Mouse (Mus musculus) liver, postnatal 0 days (tissue): ENCODE data around the gene Cask. TPM values are rescaled to one million over a fixed set of nuclear protein-coding genes. Genes with fewer than 3 reads are reported as not detected.

Experiments used
- ATAC-seq: fragments of 200-750 bp; cut with Nextera tagmentation; 2 replicates; pipeline ENCODE4 v1.8.0; 2017; ENCODE audit warnings: mild to moderate bottlenecking, moderate library complexity
- DNase-seq: peaks from one replicate; pipeline ENCODE4 v3.0.0-alpha.2; 2016
- H3K27ac ChIP-seq: fragments of 300-500 bp; sonication (generic); 2 replicates; pipeline ENCODE4 v1.5.1; 2014; ENCODE audit warnings: antibody characterized with exemption, moderate library complexity, mild to moderate bottlenecking, low read depth
- H3K27me3 ChIP-seq: fragments of 300-500 bp; sonication (generic); 2 replicates; pipeline ENCODE4 v1.6.1; 2014; ENCODE audit warnings: low read length, control low read depth, mixed read lengths; ENCODE audit not compliant: insufficient read depth
- H3K36me3 ChIP-seq: fragments of 300-500 bp; sonication (generic); replicated peaks from 2 replicates; pipeline ENCODE4 v1.6.1; 2014; ENCODE audit warnings: mild to moderate bottlenecking, control low read depth, low read length, moderate library complexity, mixed read lengths; ENCODE audit not compliant: insufficient read depth
- H3K4me1 ChIP-seq: fragments of 300-500 bp; sonication (generic); 2 replicates; pipeline ENCODE4 v1.6.1; 2014; ENCODE audit warnings: antibody characterized with exemption, mild to moderate bottlenecking, control low read depth; ENCODE audit not compliant: insufficient read depth
- H3K4me2 ChIP-seq: fragments of 300-500 bp; sonication (generic); 2 replicates; pipeline ENCODE4 v1.6.1; 2014; ENCODE audit warnings: low read depth, mild to moderate bottlenecking, low read length, moderate library complexity, mixed read lengths
- H3K4me3 ChIP-seq: fragments of 300-500 bp; sonication (generic); 2 replicates; pipeline ENCODE4 v1.5.1; 2014; ENCODE audit warnings: low read depth, low read length
- H3K9ac ChIP-seq: fragments of 300-500 bp; sonication (generic); replicated peaks from 2 replicates; pipeline ENCODE4 v1.6.1; 2014; ENCODE audit warnings: mild to moderate bottlenecking, moderate library complexity
- H3K9me3 ChIP-seq: fragments of 300-500 bp; sonication (generic); 2 replicates; pipeline ENCODE4 v1.6.1; 2016; ENCODE audit warnings: mild to moderate bottlenecking, control low read depth, low read length, mixed read lengths
- CTCF ChIP-seq: sonication (generic); IDR thresholded peaks from 2 replicates; pipeline ENCODE4 v1.5.1; 2016; ENCODE audit warnings: antibody characterized with exemption, low read depth
- EP300 ChIP-seq: IDR thresholded peaks from 2 replicates; pipeline ENCODE4 v1.6.1; 2016; ENCODE audit warnings: antibody characterized with exemption, low read depth, mild to moderate bottlenecking
- WGBS: fragments of 180-500 bp; shearing (Covaris S2); extraction: QIAGEN DNeasy Blood & Tissue Kit; methylation state at CpG from one replicate; pipeline ENCODE4 v1.1.7; 2014; ENCODE audit not compliant: insufficient replicate concordance; 5-methylcytosine and 5-hydroxymethylcytosine counted together
- polyA plus RNA-seq: library from polyadenylated mRNA; unstranded; fragments of >200 nt; fragmentation: Nextera tagmentation; extraction: Ambion mirVana; gene quantifications from 2 replicates; pipeline ENCODE4 v1.2.1, GENCODE M21; 2015

The Cask gene
- polyA plus RNA-seq, 1 experiment from 2014 or later: 1.9 TPM

DNA sequence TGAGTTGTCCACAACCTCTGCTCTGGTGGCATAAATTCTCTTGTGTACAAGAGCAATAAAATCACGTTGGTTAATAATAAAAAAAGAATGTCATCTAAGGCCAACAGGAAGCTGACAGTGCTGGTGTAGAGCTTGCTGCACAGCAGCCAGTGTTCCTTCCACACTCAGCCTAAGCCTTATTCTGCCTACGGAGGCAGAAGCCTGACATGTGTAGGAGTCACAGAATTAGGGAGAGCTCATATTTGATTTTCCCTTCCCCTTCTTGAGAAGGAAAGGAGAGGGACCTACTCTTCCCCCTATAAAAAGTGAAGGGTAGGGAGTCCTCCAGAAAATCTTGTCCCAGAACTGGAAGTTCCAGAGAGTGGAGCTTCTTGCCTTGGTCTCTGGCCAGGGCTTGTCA lies 276.9 kb downstream of the Cask start:
- DNase-seq: no peak

DNA sequence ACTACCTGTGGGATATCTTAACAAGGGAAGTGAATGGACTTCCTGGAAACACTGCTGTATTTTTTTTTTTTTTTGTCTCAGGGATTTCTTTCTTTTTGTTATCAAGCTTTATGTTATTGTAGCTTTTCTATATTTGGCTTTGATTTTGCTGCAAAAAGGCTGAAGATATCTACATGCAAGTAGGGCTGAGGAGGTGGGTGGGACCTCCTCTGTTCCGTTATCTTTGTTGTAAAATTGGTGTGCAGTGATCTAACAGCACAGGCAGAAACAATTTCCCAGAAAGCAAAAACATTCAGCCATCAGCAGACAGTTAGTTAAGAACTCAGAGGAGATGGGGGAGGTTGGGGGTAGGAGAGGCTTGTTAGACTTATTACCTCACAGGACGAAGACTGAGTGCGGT lies 296.7 kb downstream of the Cask start:
- TF ChIP-seq CTCF (no peak), EP300 (no peak)
- no peak overlapping the region for H3K4me2 ChIP-seq
- H3K4me1 ChIP-seq: no peaks in the 10 kb centered on the region
- H3K9ac ChIP-seq: no peak overlapping the region
- no peak overlapping the region for H3K4me3 ChIP-seq
- DNase-seq: no peak
- H3K36me3 ChIP-seq: no peaks in the 10 kb centered on the region
- ATAC-seq: no peak
- 75% methylated on average over 3 of the region's 3 CpGs for whole genome bisulfite sequencing
- no peaks in the 10 kb centered on the region for H3K9me3 ChIP-seq
- no peaks in the 10 kb centered on the region for H3K27me3 ChIP-seq
- no peak overlapping the region for H3K27ac ChIP-seq

More for the DNA sequence above, 276.9 kb downstream of the Cask start:
- 60% methylated on average over 2 of the region's 2 CpGs for WGBS
- no peaks in the 10 kb centered on the region for H3K4me1 ChIP-seq
- TF ChIP-seq EP300 (no peak), CTCF (no peak)
- H3K27me3 ChIP-seq: no peaks in the 10 kb centered on the region
- 0 out of 2 replicates have a peak, but pooled peaks cover 2% of the 10 kb centered on the region for H3K9me3 ChIP-seq
- ATAC-seq: no peak
- no peak overlapping the region for H3K9ac ChIP-seq
- no peak overlapping the region for H3K4me2 ChIP-seq
- H3K4me3 ChIP-seq: no peak overlapping the region
- H3K27ac ChIP-seq: no peak overlapping the region
- no peaks in the 10 kb centered on the region for H3K36me3 ChIP-seq

DNA sequence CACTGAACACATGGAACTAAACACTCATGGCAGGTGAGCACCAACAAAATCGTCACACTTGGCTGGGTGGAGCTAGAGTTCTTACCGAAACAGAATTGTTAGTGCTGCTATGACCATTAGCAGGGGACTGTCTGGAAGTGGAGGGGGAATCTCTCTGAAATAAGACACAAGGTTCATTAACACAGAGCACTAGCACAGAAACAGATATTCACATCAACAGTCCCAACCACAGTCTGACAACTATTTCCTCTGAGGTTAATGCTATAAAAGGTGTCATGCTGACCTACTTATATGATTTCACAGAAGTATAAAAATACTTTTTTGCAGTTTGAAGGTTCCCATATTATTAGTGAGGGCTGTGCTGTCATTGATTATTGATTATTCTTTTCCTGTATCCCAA lies 298.9 kb downstream of the Cask start:
- ATAC-seq (no peak), DNase-seq (no peak)
- 44% methylated on average over 2 of the region's 2 CpGs for WGBS
- H3K4me1 ChIP-seq: no peaks in the 10 kb centered on the region
- no peak overlapping the region for H3K4me3 ChIP-seq
- no peak overlapping the region for H3K4me2 ChIP-seq
- no peaks in the 10 kb centered on the region for H3K27me3 ChIP-seq
- no peaks in the 10 kb centered on the region for H3K9me3 ChIP-seq
- no peak overlapping the region for H3K9ac ChIP-seq
- H3K36me3 ChIP-seq: no peaks in the 10 kb centered on the region
- no peak for TF ChIP-seq CTCF
- TF ChIP-seq EP300: no peak
- no peak overlapping the region for H3K27ac ChIP-seq

DNA sequence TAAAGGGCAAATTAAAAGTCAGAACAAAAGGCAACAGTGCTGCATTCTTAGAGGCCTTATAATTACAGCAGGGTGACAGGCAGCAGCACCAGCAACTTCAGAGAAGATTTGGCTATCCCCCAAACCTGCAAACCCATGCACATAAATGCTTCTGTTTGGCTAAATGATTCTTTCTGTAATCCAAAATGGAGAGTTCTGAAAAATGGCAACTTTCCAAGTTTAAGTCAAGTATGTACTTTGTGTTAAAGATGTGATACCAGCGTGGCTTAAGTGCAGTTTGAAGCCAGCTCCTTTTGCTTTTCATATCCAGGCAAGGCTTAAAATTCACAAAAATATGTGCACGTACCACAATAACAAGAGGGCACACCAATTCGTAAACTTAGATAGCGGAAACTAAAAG lies 299.6 kb downstream of the Cask start:
- ATAC-seq (no peak), DNase-seq (no peak)
- Histone ChIP-seq H3K36me3 (no peaks in the 10 kb centered on the region), H3K27me3 (no peaks in the 10 kb centered on the region), H3K27ac (no peak overlapping the region), H3K4me3 (no peak overlapping the region), H3K4me2 (no peak overlapping the region), H3K4me1 (no peaks in the 10 kb centered on the region), H3K9ac (no peak overlapping the region), H3K9me3 (no peaks in the 10 kb centered on the region)
- WGBS: 78% methylated on average over 4 of the region's 4 CpGs
- TF ChIP-seq EP300 (no peak), CTCF (no peak)

DNA sequence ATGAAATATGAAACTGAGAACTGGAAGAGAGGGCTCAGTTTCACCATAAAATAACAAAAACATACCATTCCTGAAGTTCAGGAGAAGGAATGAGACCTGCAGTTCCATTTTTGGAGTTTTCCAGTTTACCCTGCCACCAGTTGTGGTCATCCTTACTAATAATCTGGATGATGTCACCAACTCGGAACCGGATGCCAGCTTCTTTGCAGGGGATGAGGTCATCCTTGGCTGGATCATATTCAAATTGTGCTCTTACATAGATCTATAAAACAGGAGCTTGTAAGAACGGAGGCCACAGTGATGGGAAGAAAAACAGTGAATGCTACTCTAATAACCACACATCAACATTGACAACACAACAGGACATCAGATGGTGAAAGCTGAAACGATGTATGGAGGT lies 302.1 kb downstream of the Cask start:
- Histone ChIP-seq H3K4me3 (no peak overlapping the region), H3K27me3 (no peaks in the 10 kb centered on the region), H3K4me2 (no peak overlapping the region), H3K27ac (no peak overlapping the region), H3K4me1 (no peaks in the 10 kb centered on the region), H3K9ac (no peak overlapping the region), H3K9me3 (no peaks in the 10 kb centered on the region), H3K36me3 (no peaks in the 10 kb centered on the region)
- no peak for TF ChIP-seq EP300
- TF ChIP-seq CTCF: no peak
- WGBS: 74% methylated on average over 4 of the region's 4 CpGs
- no peak for DNase-seq
- ATAC-seq: no peak

DNA sequence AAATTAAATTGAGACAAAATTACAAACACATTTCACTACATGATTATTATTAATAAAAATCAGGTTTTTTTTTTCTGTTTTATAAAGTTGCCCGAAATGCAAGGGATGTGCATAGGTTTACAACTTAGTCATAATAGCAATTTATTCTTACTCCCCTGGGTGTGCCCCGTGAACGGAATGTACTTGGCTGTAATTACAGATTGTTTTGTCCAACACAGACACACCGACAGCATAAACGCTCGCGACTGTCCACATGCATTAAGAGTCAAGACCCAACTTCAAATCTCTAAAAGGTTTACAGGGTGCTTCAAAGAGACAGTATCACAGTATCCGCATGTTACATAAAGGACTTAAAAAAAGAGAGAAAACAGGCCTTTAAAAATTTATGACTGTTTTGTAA lies 329.9 kb downstream of the Cask start:
- WGBS: 89% methylated on average over 8 of the region's 8 CpGs
- no peak overlapping the region for H3K4me3 ChIP-seq

DNA sequence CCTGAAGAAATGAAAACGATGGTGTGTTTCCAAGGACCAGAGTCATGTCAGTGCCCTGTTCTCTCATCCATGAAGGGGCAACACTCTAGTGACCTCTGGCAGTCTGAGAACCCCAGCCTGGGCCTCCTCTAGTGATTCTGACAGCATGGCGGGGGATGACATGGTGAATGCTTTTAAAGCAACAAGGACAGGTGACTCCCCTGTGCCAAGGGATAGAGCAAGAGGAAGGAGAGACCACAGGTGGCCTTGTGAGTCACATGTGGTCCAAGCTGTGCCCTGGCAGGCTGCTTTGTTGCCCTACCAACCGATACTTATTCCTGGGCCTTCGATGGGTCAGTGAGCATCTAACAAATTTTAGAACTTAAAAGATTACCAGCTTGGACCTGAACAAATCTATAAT lies 330.6 kb downstream of the Cask start:
- H3K27me3 ChIP-seq: no peaks in the 10 kb centered on the region
- no peak overlapping the region for H3K4me2 ChIP-seq
- H3K27ac ChIP-seq: no peak overlapping the region
- ATAC-seq (no peak), DNase-seq (no peak)
- WGBS: 84% methylated on average over 4 of the region's 4 CpGs
- H3K9me3 ChIP-seq: no peaks in the 10 kb centered on the region
- H3K4me3 ChIP-seq: no peak overlapping the region
- H3K36me3 ChIP-seq: no peaks in the 10 kb centered on the region
- H3K4me1 ChIP-seq: no peaks in the 10 kb centered on the region
- H3K9ac ChIP-seq: no peak overlapping the region
- TF ChIP-seq CTCF: no peak

More for the DNA sequence above, 329.9 kb downstream of the Cask start:
- no peak for DNase-seq
- H3K36me3 ChIP-seq: no peaks in the 10 kb centered on the region
- H3K9ac ChIP-seq: no peak overlapping the region
- no peaks in the 10 kb centered on the region for H3K27me3 ChIP-seq
- no peaks in the 10 kb centered on the region for H3K4me1 ChIP-seq
- no peak for ATAC-seq
- H3K4me2 ChIP-seq: no peak overlapping the region
- no peak overlapping the region for H3K27ac ChIP-seq
- H3K9me3 ChIP-seq: no peaks in the 10 kb centered on the region
- no peak for TF ChIP-seq CTCF
- no peak for TF ChIP-seq EP300
